Mouse (Mus musculus): ENCODE measurements around the gene Csta1. TPM values are rescaled to one million over a fixed set of nuclear protein-coding genes. Genes with fewer than 3 reads are reported as not detected.
"Not testable (repeated sequence)": the region's sequence is repeated elsewhere in the genome, so short reads cannot be mapped to it uniquely, and the experiment has no call there.

Gene Csta1
- polyA plus RNA-seq (2012; rRNA removed) (0.36 and 0.83 TPM in 2 replicates), polyA plus RNA-seq (2014; fragmentation: Nextera tagmentation; extraction: Ambion mirVana) (2.1 and 2.7 TPM in 2 replicates)

- H3K4me2 ChIP-seq (replicated peaks; ENCODE audit: low read depth, low read length, severe bottlenecking) = no peak within 1 kb of the TSS
- ATAC-seq (ENCODE audit: low FRiP score, low read depth) (no peak), DNase-seq (ENCODE audit: low spot score) (no peak)
- no peaks in the 10 kb centered on the region for H3K36me3 ChIP-seq (ENCODE audit: control insufficient read depth, insufficient read depth, low read length)
- no peak within 1 kb of the TSS for H3K27ac ChIP-seq (replicated peaks; ENCODE audit: low read depth, low read length)
- H3K4me1 ChIP-seq (ENCODE audit: control insufficient read depth, insufficient read depth, low read length) = no peaks in the 10 kb centered on the region
- no peak within 1 kb of the TSS for H3K9ac ChIP-seq (ENCODE audit: low read depth, low read length, severe bottlenecking)
- WGBS = 37% methylated on average over 1 of the region's 1 CpGs
- H3K9me3 ChIP-seq (ENCODE audit: control insufficient read depth, low read length) = no peaks in the 10 kb centered on the region
- no peak for TF ChIP-seq POLR2A (IDR thresholded peaks at IDR 0.05; ENCODE audit: borderline replicate concordance, extremely low read depth, insufficient read depth, insufficient read length)
- no peaks in the 10 kb centered on the region for H3K27me3 ChIP-seq (ENCODE audit: control insufficient read depth, insufficient read depth, low read length)
- H3K4me3 ChIP-seq (replicated peaks; ENCODE audit: low read length) = no peak within 1 kb of the TSS
Observed at GRCm38 (mm10) chr16:36131141-36131540, at the start of gene Csta1. Gene Csta1, minus strand, starts transcription at chr16:36131241.

- ATAC-seq (ENCODE audit: low FRiP score, low read depth) (no peak), DNase-seq (ENCODE audit: low spot score) (no peak)
- H3K4me3 ChIP-seq (replicated peaks; ENCODE audit: low read length) = no peak overlapping the region
- no peaks in the 10 kb centered on the region for H3K9me3 ChIP-seq (ENCODE audit: control insufficient read depth, low read length)
- 87% methylated on average over 2 of the region's 2 CpGs for WGBS
- H3K4me1 ChIP-seq (ENCODE audit: control insufficient read depth, insufficient read depth, low read length) = no peaks in the 10 kb centered on the region
- no peaks in the 10 kb centered on the region for H3K36me3 ChIP-seq (ENCODE audit: control insufficient read depth, insufficient read depth, low read length)
- no peak overlapping the region for H3K9ac ChIP-seq (ENCODE audit: low read depth, low read length, severe bottlenecking)
- no peak overlapping the region for H3K27ac ChIP-seq (replicated peaks; ENCODE audit: low read depth, low read length)
- no peak for TF ChIP-seq POLR2A (IDR thresholded peaks at IDR 0.05; ENCODE audit: borderline replicate concordance, extremely low read depth, insufficient read depth, insufficient read length)
- H3K4me2 ChIP-seq (replicated peaks; ENCODE audit: low read depth, low read length, severe bottlenecking) = no peak overlapping the region
- no peaks in the 10 kb centered on the region for H3K27me3 ChIP-seq (ENCODE audit: control insufficient read depth, insufficient read depth, low read length)
Observed at GRCm38 (mm10) chr16:36179910-36180309, 48.9 kb upstream of the Csta1 start.

- no peaks in the 10 kb centered on the region for H3K36me3 ChIP-seq (ENCODE audit: control insufficient read depth, insufficient read depth, low read length)
- H3K9ac ChIP-seq (ENCODE audit: low read depth, low read length, severe bottlenecking) = no peak overlapping the region
- no peaks in the 10 kb centered on the region for H3K27me3 ChIP-seq (ENCODE audit: control insufficient read depth, insufficient read depth, low read length)
- H3K4me2 ChIP-seq (replicated peaks; ENCODE audit: low read depth, low read length, severe bottlenecking) = no peak overlapping the region
- H3K9me3 ChIP-seq (ENCODE audit: control insufficient read depth, low read length) = no peaks in the 10 kb centered on the region
- no peaks in the 10 kb centered on the region for H3K4me1 ChIP-seq (ENCODE audit: control insufficient read depth, insufficient read depth, low read length)
- H3K4me3 ChIP-seq (replicated peaks; ENCODE audit: low read length) = no peak overlapping the region
- DNase-seq (ENCODE audit: low spot score) (no peak), ATAC-seq (ENCODE audit: low FRiP score, low read depth) (no peak)
- no peak for TF ChIP-seq POLR2A (IDR thresholded peaks at IDR 0.05; ENCODE audit: borderline replicate concordance, extremely low read depth, insufficient read depth, insufficient read length)
- no peak overlapping the region for H3K27ac ChIP-seq (replicated peaks; ENCODE audit: low read depth, low read length)
Observed at GRCm38 (mm10) chr16:36176108-36176507, 45.1 kb upstream of the Csta1 start.

- WGBS = 84% methylated on average over 9 of the region's 10 CpGs
- not testable (repeated sequence) for H3K9ac ChIP-seq (ENCODE audit: low read depth, low read length, severe bottlenecking); H3K4me3 ChIP-seq (replicated peaks; ENCODE audit: low read length); H3K36me3 ChIP-seq (ENCODE audit: control insufficient read depth, insufficient read depth, low read length); H3K4me2 ChIP-seq (replicated peaks; ENCODE audit: low read depth, low read length, severe bottlenecking); ATAC-seq (ENCODE audit: low FRiP score, low read depth); H3K27me3 ChIP-seq (ENCODE audit: control insufficient read depth, insufficient read depth, low read length); DNase-seq (ENCODE audit: low spot score); H3K4me1 ChIP-seq (ENCODE audit: control insufficient read depth, insufficient read depth, low read length); H3K27ac ChIP-seq (replicated peaks; ENCODE audit: low read depth, low read length); H3K9me3 ChIP-seq (ENCODE audit: control insufficient read depth, low read length)
Observed at GRCm38 (mm10) chr16:36167841-36168240, 36.8 kb upstream of the Csta1 start.

- no peak for TF ChIP-seq POLR2A (IDR thresholded peaks at IDR 0.05; ENCODE audit: borderline replicate concordance, extremely low read depth, insufficient read depth, insufficient read length)
- Histone ChIP-seq H3K27ac (replicated peaks; ENCODE audit: low read depth, low read length) (no peak within 1 kb of the TSS), H3K9ac (ENCODE audit: low read depth, low read length, severe bottlenecking) (no peak within 1 kb of the TSS), H3K4me1 (ENCODE audit: control insufficient read depth, insufficient read depth, low read length) (no peaks in the 10 kb centered on the region), H3K4me3 (replicated peaks; ENCODE audit: low read length) (no peak within 1 kb of the TSS), H3K4me2 (replicated peaks; ENCODE audit: low read depth, low read length, severe bottlenecking) (no peak within 1 kb of the TSS), H3K36me3 (ENCODE audit: control insufficient read depth, insufficient read depth, low read length) (no peaks in the 10 kb centered on the region), H3K9me3 (ENCODE audit: control insufficient read depth, low read length) (no peaks in the 10 kb centered on the region), H3K27me3 (ENCODE audit: control insufficient read depth, insufficient read depth, low read length) (no peaks in the 10 kb centered on the region)
- DNase-seq (ENCODE audit: low spot score) = no peak
- no peak for ATAC-seq (ENCODE audit: low FRiP score, low read depth)
Observed at GRCm38 (mm10) chr16:36156402-36156975, 25.4 kb upstream of the Csta1 start, which contains the start of gene Stfa2l1. Gene Stfa2l1, plus strand, starts transcription at chr16:36156811.

- TF ChIP-seq POLR2A (IDR thresholded peaks at IDR 0.05; ENCODE audit: borderline replicate concordance, extremely low read depth, insufficient read depth, insufficient read length) = no peak
- no peaks in the 10 kb centered on the region for H3K4me1 ChIP-seq (ENCODE audit: control insufficient read depth, insufficient read depth, low read length)
- H3K27ac ChIP-seq (replicated peaks; ENCODE audit: low read depth, low read length) = no peak overlapping the region
- H3K4me2 ChIP-seq (replicated peaks; ENCODE audit: low read depth, low read length, severe bottlenecking) = no peak overlapping the region
- DNase-seq (ENCODE audit: low spot score) (no peak), ATAC-seq (ENCODE audit: low FRiP score, low read depth) (no peak)
- no peak overlapping the region for H3K9ac ChIP-seq (ENCODE audit: low read depth, low read length, severe bottlenecking)
- H3K27me3 ChIP-seq (ENCODE audit: control insufficient read depth, insufficient read depth, low read length) = no peaks in the 10 kb centered on the region
- no peak overlapping the region for H3K4me3 ChIP-seq (replicated peaks; ENCODE audit: low read length)
- no peaks in the 10 kb centered on the region for H3K9me3 ChIP-seq (ENCODE audit: control insufficient read depth, low read length)
- WGBS = 73% methylated on average over 2 of the region's 2 CpGs
- H3K36me3 ChIP-seq (ENCODE audit: control insufficient read depth, insufficient read depth, low read length) = no peaks in the 10 kb centered on the region
Observed at GRCm38 (mm10) chr16:36138201-36138600, 7.2 kb upstream of the Csta1 start.
